Mouse (Mus musculus) monocyte, adult 5-6 weeks (primary cell): ENCODE data around the gene Clic1. TPM values are rescaled to one million over a fixed set of nuclear protein-coding genes. Genes with fewer than 3 reads are reported as not detected.

Experiments
- ATAC-seq: fragments of 153-309, 156-312 bp; replicated peaks from 2 replicates; pipeline ENCODE4 v1.8.0; 2017; ENCODE audit warnings: mild to moderate bottlenecking; ENCODE audit not compliant: low TSS enrichment, insufficient number of reproducible peaks, severe bottlenecking, poor library complexity, low FRiP score
- total RNA-seq: library from RNA; stranded (forward); fragments of 200-1000, 200-491, 200-594 nt; gene quantifications from 3 replicates; pipeline ENCODE4 v1.2.3, GENCODE M21; 2017

The Clic1 gene
- total RNA-seq, 1 experiment from 2014 or later = 514 TPM

DNA sequence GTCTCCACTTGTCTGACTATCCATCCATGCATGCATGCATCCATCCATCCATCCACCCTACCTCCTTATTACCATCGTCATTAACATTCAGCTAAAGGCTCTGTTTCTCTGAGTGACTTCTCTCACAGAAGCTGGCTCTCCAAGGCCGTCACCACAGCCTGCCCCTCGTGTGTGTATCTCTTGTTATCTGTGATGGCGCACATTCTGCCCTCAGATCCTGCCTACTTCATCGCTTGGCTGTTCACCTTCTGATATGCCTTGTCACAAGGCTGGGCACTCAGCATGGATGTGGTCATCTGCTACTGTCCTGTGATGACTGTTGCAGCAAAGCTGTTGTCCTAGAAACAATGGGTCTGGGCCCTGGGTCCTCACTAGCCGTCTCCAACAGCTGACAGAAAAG is 55.0 kb downstream of the Clic1 start:
- no peak for ATAC-seq

DNA sequence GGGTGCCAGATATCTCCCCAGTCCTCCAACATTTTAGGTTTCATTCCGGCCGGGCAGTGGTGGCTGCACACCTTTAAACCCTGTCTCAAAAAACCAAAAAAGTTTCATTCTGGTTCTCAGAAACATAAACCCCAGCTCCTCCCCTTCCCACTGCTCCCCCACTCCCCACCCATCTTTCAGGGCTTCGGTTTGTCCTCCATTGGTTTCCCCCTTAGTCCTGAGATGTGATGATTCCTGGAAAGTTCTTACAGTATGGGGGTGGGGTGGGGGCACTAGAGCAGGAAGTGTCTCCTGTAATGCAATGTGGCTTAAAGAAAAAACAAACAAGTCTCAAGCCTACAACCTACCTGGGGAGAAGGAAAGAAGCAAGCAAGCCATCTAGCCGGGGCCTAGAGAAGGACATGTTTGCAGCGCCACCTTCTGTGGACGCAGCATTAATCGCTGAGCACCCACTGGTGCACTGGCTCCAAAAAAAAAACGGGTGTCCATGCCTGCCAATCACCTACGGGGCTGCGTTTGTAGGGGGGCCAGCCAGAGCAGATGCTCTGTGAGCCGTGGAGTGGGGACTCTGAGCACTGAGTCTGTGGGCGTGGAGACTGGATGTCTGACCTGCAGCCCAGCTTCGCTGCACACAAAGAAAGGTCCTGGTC is 56.1 kb downstream of the Clic1 start:
- no peak for ATAC-seq

DNA sequence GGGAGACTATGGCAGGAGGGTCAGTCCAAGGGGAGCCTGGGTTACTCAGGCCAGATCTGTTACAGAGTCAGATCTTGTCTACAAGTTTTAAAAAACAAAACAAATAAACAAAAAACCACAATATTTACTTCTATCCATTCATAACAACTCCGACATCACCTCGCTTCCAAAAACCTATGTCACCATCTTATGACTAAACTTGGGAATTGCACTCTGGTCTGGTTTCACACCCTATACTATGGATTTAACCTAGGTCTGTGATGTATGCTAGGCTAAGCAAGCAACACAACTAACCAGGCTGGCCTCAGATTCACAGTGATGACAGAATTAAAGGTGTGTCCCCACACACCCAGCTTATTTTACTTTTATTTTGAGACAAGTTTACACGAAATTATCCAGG is 56.8 kb downstream of the Clic1 start:
- no peak for ATAC-seq

DNA sequence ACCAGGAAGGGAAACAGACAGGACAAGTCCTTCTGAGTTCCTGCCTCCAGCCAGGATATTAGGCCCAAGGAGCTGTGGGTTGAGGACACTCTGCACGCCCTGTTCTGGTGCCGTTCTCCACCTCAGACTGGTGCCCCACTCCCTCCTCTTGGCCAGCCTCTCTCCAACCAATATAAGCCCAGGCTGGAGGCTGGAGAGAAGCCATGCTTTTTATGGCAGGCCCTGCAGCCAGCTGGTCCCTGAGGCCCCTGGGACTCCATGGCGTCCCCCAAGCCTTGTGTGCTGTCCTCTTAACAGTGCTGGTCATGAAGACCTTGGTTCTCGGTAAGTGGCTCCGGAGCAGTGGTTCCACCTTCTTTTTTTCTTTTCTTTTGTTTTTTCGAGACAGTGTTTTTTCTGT is 58.3 kb downstream of the Clic1 start, which contains the start of gene Ly6g5c:
Ly6g5c (plus strand) TSS at position 183 of the 400 bp plus-strand sequence.
- no peak for ATAC-seq

Other genes starting within 250 kb of the Clic1 start
- gene Cyp21a1, start 245.4 kb upstream of the Clic1 start, total RNA-seq = not detected in 3 replicates
- 28.8 to 49.5 TPM (median 40.0 TPM) in 3 replicates for gene Stk19, start 213.0 kb upstream of the Clic1 start, total RNA-seq
- 13.2 to 57.9 TPM (median 29.1 TPM) in 3 replicates for gene Dxo, start 212.9 kb upstream of the Clic1 start, total RNA-seq
- gene Skiv2l, start 199.8 kb upstream of the Clic1 start, total RNA-seq = 55.7 to 103 TPM (median 62.4 TPM) in 3 replicates
- gene Nelfe, start 199.6 kb upstream of the Clic1 start, total RNA-seq = 16.3 to 45.3 TPM (median 33.1 TPM) in 3 replicates
- gene Cfb, start 187.4 kb upstream of the Clic1 start, total RNA-seq = 1.1 to 4.8 TPM (median 2.8 TPM) in 3 replicates
- gene Zbtb12, start 170.5 kb upstream of the Clic1 start, total RNA-seq = 0.57 to 1.7 TPM (median 1.6 TPM) in 3 replicates
- not detected in 3 replicates for gene Gm20547, start 167.9 kb upstream of the Clic1 start, total RNA-seq
- not detected in 3 replicates for gene C2, start 151.7 kb upstream of the Clic1 start, total RNA-seq
- gene Ehmt2, start 151.5 kb upstream of the Clic1 start, total RNA-seq = 92.4 to 105 TPM (median 102 TPM) in 3 replicates
- gene Slc44a4, start 135.5 kb upstream of the Clic1 start, total RNA-seq = not detected in 3 replicates
- gene Neu1, start 118.7 kb upstream of the Clic1 start, total RNA-seq = 29.6 to 39.9 TPM (median 37.2 TPM) in 3 replicates
- gene Hspa1b, start 90.7 kb upstream of the Clic1 start, total RNA-seq = 12.5 to 375 TPM (median 15.8 TPM) in 3 replicates
- 1.4 TPM in 1 of 3 replicates, not detected in the others for gene Gm20481, start 80.1 kb upstream of the Clic1 start, total RNA-seq
- 4.9 to 201 TPM (median 8.6 TPM) in 3 replicates for gene Hspa1a, start 77.8 kb upstream of the Clic1 start, total RNA-seq
- 1.1 to 1.7 TPM in 2 of 3 replicates, not detected in the other for gene Hspa1l, start 77.3 kb upstream of the Clic1 start, total RNA-seq
- gene Lsm2, start 68.1 kb upstream of the Clic1 start, total RNA-seq = 9.3 to 13.9 TPM (median 10.6 TPM) in 3 replicates
- 89.9 to 126 TPM (median 116 TPM) in 3 replicates for gene Vars, start 49.0 kb upstream of the Clic1 start, total RNA-seq
- not detected in 3 replicates for gene Vwa7, start 33.4 kb upstream of the Clic1 start, total RNA-seq
- gene Sapcd1, start 21.9 kb upstream of the Clic1 start, total RNA-seq = 1.2 TPM in 1 of 3 replicates, not detected in the others
- 0.76 to 1.6 TPM in 2 of 3 replicates, not detected in the other for gene Msh5, start 3.2 kb upstream of the Clic1 start, total RNA-seq
- 1.1 TPM in 1 of 3 replicates, not detected in the others for gene Ddah2, start 9.1 kb downstream of the Clic1 start, total RNA-seq
- not detected in 3 replicates for gene Ly6g6c, start 15.4 kb downstream of the Clic1 start, total RNA-seq
- 0.57 to 3.1 TPM (median 0.75 TPM) in 3 replicates for gene Mpig6b, start 16.2 kb downstream of the Clic1 start, total RNA-seq
- gene Ly6g6e, start 26.9 kb downstream of the Clic1 start, total RNA-seq = not detected in 3 replicates
- 2.3 TPM in 1 of 3 replicates, not detected in the others for gene Ly6g6d, start 28.1 kb downstream of the Clic1 start, total RNA-seq
- gene Ly6g6f, start 35.6 kb downstream of the Clic1 start, total RNA-seq = 0.39 TPM in 1 of 3 replicates, not detected in the others
- gene Abhd16a, start 39.3 kb downstream of the Clic1 start, total RNA-seq = 24.3 to 47.0 TPM (median 28.3 TPM) in 3 replicates
- gene Ly6g5c, start 58.3 kb downstream of the Clic1 start, total RNA-seq = not detected in 3 replicates
- not detected in 3 replicates for gene Ly6g5b, start 65.5 kb downstream of the Clic1 start, total RNA-seq
- gene Gpank1, start 71.5 kb downstream of the Clic1 start, total RNA-seq = 62.4 to 126 TPM (median 65.8 TPM) in 3 replicates
- 188 to 293 TPM (median 226 TPM) in 3 replicates for gene Csnk2b, start 72.1 kb downstream of the Clic1 start, total RNA-seq
- 33.5 to 43.7 TPM (median 42.6 TPM) in 3 replicates for gene D17H6S53E, start 76.4 kb downstream of the Clic1 start, total RNA-seq
- 1.4 TPM in 1 of 3 replicates, not detected in the others for gene Apom, start 82.1 kb downstream of the Clic1 start, total RNA-seq
- gene Bag6, start 85.2 kb downstream of the Clic1 start, total RNA-seq = 72.4 to 192 TPM (median 104 TPM) in 3 replicates
- 21.3 to 57.6 TPM (median 32.1 TPM) in 3 replicates for gene Prrc2a, start 114.9 kb downstream of the Clic1 start, total RNA-seq
- 20.7 to 64.8 TPM (median 31.9 TPM) in 3 replicates for gene Aif1, start 126.1 kb downstream of the Clic1 start, total RNA-seq
- gene Lst1, start 138.5 kb downstream of the Clic1 start, total RNA-seq = 763 to 1,006 TPM (median 964 TPM) in 3 replicates
- gene Ltb, start 144.5 kb downstream of the Clic1 start, total RNA-seq = 38.1 to 48.1 TPM (median 38.4 TPM) in 3 replicates
- gene Tnf, start 152.0 kb downstream of the Clic1 start, total RNA-seq = 37.0 to 62.7 TPM (median 38.1 TPM) in 3 replicates
- 1.7 TPM in 1 of 3 replicates, not detected in the others for gene Lta, start 155.4 kb downstream of the Clic1 start, total RNA-seq
- gene Gm16181, start 170.9 kb downstream of the Clic1 start, total RNA-seq = 0.64 to 2.9 TPM (median 2.7 TPM) in 3 replicates
- 1.4 to 6.5 TPM (median 2.6 TPM) in 3 replicates for gene Atp6v1g2, start 183.7 kb downstream of the Clic1 start, total RNA-seq
- 3.6 to 10.9 TPM (median 5.1 TPM) in 3 replicates for gene Nfkbil1, start 185.8 kb downstream of the Clic1 start, total RNA-seq
- gene Ddx39b, start 191.8 kb downstream of the Clic1 start, total RNA-seq = 98.8 to 141 TPM (median 101 TPM) in 3 replicates
- 2,987 to 4,272 TPM (median 3,836 TPM) in 3 replicates for gene H2-D1, start 212.8 kb downstream of the Clic1 start, total RNA-seq